Mouse (Mus musculus): ENCODE data around the gene Osbp. TPM values are rescaled to one million over a fixed set of nuclear protein-coding genes. Genes with fewer than 3 reads are reported as not detected.

The Osbp gene
- polyA plus RNA-seq, 1 experiment from 2014 or later = 6.7 TPM

DNA sequence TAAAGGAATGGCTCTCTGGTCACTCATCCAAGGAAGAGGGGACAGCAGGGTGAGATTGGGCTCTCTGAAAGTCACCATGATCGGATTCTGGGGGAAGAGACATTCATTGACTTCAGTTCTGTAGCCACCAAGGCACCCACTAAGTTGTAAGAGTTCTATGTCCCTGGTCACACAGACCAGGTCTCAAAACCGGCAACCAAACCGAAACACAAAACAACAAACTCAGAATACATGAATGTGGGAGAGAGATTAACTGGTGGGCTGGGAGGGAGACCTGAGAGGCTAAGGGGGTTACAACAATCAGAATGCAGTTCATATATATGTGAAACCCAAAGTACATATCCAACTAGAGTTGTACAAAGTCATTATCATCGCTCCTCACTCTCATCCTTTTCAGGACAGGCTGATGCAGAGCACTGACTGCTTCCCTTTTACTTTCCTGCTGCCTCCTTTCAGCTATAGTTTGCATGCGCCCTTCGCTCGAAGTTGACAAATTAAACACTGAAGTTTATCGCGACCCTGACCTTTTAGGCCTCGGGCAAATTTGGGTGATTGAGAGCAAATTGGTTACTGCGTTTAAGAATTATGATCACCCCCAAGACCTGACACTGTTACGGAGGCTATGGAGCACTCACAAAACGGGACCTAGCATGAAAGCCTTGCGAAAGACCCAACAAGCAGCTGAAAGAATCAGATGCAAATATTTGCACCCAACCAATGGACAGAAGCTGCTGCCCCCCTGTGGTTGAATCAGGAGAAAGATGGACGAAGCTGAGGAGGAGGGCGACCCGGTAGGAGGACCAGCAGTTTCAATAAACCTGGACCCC, 41.6 kb downstream of the Osbp start:
- Histone ChIP-seq H3K4me3 (ENCODE audit: low read depth, low read length) (0 out of 2 replicates have a peak overlapping the region, but pooled peaks have one; percentile 1), H3K36me3 (ENCODE audit: control insufficient read depth, insufficient read depth, low read length) (no peaks in the 10 kb centered on the region), H3K9ac (ENCODE audit: low read length) (no peak overlapping the region), H3K4me2 (ENCODE audit: low read depth) (peak overlapping the region; percentile 50), H3K27me3 (ENCODE audit: control insufficient read depth, insufficient read depth, low read length) (no peaks in the 10 kb centered on the region), H3K9me3 (ENCODE audit: control insufficient read depth, low read length) (no peaks in the 10 kb centered on the region), H3K27ac (ENCODE audit: low read depth, low read length) (no peak overlapping the region), H3K4me1 (ENCODE audit: control insufficient read depth, insufficient read depth, low read length) (no peaks in the 10 kb centered on the region)
- DNase-seq (ENCODE audit: low spot score) (peak; percentile 65), ATAC-seq (ENCODE audit: insufficient read depth, low FRiP score, low TSS enrichment) (no peak)
- WGBS = 11% methylated on average over 17 of the region's 17 CpGs

DNA sequence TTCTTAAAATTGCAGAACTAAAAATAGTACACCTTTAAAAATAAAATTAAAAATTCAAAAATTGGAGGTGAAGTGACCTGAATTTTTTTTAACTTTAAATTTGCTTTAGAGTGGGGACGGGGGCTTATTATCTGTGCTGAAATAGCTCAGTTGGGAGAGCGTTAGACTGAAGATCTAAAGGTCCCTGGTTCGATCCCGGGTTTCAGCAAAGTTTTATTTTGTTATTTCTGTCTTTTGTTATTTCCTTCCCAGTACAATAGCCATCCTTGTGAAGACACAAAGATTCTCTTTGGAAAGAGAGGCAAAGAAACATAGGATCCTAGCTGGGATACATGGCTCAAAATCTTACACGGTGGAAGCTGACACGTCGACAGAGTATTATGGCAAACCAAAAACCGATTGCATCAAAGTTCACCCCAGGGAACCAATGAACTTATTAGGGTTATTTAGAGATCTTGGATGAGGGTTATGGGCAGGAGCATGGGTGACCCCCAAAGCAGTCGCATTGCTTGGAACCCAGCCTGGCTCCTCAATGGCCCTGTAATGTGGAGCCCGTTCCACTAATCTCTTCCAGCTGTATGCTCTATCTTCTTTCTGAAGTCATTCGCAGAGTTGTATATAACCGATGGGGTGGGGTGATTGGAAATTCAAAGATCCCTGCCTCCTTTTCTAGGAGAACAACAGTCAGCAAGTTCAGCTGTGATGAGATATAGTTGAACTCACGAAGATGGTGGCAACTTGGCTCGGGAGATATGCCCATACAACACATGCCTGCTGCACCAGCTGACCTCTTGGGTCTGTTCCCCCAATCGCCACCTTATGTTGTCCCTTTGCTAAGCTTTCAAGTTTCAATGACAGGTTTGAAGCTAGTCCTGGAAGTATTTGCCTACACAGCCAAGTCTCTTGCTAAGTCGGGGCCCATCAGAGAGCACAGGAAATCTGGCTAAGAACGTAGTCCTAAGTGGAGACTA, 43.0 kb downstream of the Osbp start:
- Histone ChIP-seq H3K4me1 (ENCODE audit: control insufficient read depth, insufficient read depth, low read length) (no peaks in the 10 kb centered on the region), H3K36me3 (ENCODE audit: control insufficient read depth, insufficient read depth, low read length) (no peaks in the 10 kb centered on the region), H3K27me3 (ENCODE audit: control insufficient read depth, insufficient read depth, low read length) (no peaks in the 10 kb centered on the region), H3K4me3 (ENCODE audit: low read depth, low read length) (no peak overlapping the region), H3K27ac (ENCODE audit: low read depth, low read length) (no peak overlapping the region), H3K9me3 (ENCODE audit: control insufficient read depth, low read length) (no peaks in the 10 kb centered on the region), H3K9ac (ENCODE audit: low read length) (no peak overlapping the region), H3K4me2 (ENCODE audit: low read depth) (no peak overlapping the region)
- 22% methylated on average over 17 of the region's 17 CpGs for WGBS
- ATAC-seq (ENCODE audit: insufficient read depth, low FRiP score, low TSS enrichment) (no peak), DNase-seq (ENCODE audit: low spot score) (peak; percentile 19)

DNA sequence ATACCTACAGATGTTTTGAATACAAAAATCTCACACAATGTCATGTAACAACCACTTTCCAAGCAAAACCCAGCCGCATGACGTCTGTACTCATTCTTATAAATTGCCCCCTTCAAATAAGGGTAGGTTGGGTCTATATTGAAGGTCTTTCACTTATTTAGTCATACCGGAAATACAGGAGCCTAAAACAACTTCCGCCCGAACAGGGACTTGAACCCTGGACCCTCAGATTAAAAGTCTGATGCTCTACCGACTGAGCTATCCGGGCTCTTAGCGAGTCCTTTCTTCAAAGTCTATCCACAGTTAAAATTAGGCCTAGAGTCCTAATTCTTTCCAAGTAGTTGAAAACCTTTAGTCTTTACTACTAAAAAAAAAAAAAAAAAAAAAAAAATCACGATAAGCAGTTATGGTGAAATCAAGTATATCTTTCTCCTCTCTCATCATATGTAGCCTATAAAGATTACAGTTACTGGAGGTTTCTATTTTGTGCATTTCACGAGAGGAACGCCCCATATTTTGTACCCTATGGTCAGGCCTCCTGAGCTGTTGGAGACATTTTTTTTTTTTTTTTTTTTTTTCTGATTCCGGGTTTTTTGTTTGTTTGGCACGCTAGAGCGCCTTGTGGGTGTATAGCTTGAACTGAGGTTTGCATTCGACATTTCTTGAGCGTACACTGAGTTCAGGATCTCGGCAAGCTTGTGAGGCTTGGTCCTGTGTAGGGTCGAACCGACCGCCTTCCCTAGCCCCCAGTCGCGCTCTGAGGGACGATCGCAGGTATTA, 44.0 kb downstream of the Osbp start:
- Histone ChIP-seq H3K9me3 (ENCODE audit: control insufficient read depth, low read length) (no peaks in the 10 kb centered on the region), H3K36me3 (ENCODE audit: control insufficient read depth, insufficient read depth, low read length) (no peaks in the 10 kb centered on the region), H3K27me3 (ENCODE audit: control insufficient read depth, insufficient read depth, low read length) (no peaks in the 10 kb centered on the region), H3K4me3 (ENCODE audit: low read depth, low read length) (peak overlapping the region; percentile 58), H3K9ac (ENCODE audit: low read length) (peak overlapping the region; percentile 83), H3K27ac (ENCODE audit: low read depth, low read length) (peak overlapping the region; percentile 88), H3K4me1 (ENCODE audit: control insufficient read depth, insufficient read depth, low read length) (no peaks in the 10 kb centered on the region), H3K4me2 (ENCODE audit: low read depth) (peak overlapping the region; percentile 60)
- WGBS = under 1% methylated on average over 24 of the region's 24 CpGs
- ATAC-seq (ENCODE audit: insufficient read depth, low FRiP score, low TSS enrichment) = no peak
- DNase-seq (ENCODE audit: low spot score) = peak; percentile 79

DNA sequence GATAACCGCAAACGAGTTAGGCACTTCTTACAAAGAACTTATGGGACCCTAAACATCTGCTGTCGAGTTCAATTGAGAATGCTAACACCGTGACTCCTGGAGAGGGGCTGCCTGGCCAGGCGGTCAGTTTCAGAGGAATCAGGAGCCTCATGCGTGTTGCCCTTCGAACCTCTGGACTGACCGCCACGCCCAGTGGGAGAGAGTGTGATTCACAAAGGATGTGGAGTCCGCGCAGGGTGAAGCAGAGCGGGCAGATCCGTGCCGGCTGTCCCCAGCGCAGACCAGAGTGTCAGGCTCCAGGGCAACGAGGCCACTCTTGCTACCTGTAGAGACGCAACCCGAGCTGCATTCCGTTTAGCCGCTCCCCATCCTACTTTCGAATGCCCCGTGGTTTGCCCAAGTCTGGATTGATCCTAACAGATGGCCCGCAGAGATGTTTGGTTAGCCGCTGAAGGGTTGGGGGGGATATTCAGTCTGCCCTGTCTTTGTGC, 44.6 kb downstream of the Osbp start:
- Histone ChIP-seq H3K27me3 (ENCODE audit: control insufficient read depth, insufficient read depth, low read length) (no peaks in the 10 kb centered on the region), H3K36me3 (ENCODE audit: control insufficient read depth, insufficient read depth, low read length) (no peaks in the 10 kb centered on the region), H3K9ac (ENCODE audit: low read length) (peak overlapping the region; percentile 83), H3K27ac (ENCODE audit: low read depth, low read length) (peak overlapping the region; percentile 88), H3K4me3 (ENCODE audit: low read depth, low read length) (peak overlapping the region; percentile 58), H3K9me3 (ENCODE audit: control insufficient read depth, low read length) (no peaks in the 10 kb centered on the region), H3K4me2 (ENCODE audit: low read depth) (peak overlapping the region; percentile 60), H3K4me1 (ENCODE audit: control insufficient read depth, insufficient read depth, low read length) (no peaks in the 10 kb centered on the region)
- DNase-seq (ENCODE audit: low spot score) (peak; percentile 82), ATAC-seq (ENCODE audit: insufficient read depth, low FRiP score, low TSS enrichment) (peak; percentile 21)
- 0% methylated on average over 24 of the region's 24 CpGs for WGBS

DNA sequence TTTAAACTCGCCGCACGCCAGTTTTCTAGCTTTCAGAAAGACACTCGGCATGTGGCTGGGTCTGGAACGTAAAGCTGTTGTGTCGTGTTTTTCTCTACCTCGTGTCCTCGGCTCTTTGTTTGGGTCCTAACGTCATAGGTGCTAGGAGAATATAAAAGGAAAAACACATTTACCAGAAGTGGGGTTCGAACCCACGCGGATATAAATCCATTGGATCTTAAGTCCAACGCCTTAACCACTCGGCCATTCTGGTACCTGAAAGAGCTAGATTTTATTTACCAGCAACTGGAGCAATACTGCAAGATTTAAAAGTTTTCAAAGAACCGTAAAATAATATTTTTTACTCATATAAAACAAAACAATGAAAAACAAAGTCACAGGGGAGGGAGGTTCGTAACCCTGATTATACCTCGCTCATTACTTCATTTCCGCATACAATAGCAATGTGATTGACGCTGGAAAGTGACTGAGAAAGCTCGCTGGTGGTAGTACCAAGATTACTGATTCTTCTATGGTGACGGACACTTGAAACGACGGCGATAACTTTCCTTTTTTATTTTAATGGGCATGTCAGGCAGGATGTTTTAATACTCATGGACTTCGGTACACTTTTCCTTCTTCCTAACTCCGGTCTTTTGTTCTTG, 45.3 kb downstream of the Osbp start:
- under 1% methylated on average over 26 of the region's 26 CpGs for WGBS
- H3K4me2 ChIP-seq (ENCODE audit: low read depth) = peak overlapping the region; percentile 60
- H3K4me1 ChIP-seq (ENCODE audit: control insufficient read depth, insufficient read depth, low read length) = no peaks in the 10 kb centered on the region
- H3K4me3 ChIP-seq (ENCODE audit: low read depth, low read length) = peak overlapping the region; percentile 58
- peak; percentile 61 for ATAC-seq (ENCODE audit: insufficient read depth, low FRiP score, low TSS enrichment)
- H3K9me3 ChIP-seq (ENCODE audit: control insufficient read depth, low read length) = no peaks in the 10 kb centered on the region
- H3K9ac ChIP-seq (ENCODE audit: low read length) = peak overlapping the region; percentile 83
- H3K36me3 ChIP-seq (ENCODE audit: control insufficient read depth, insufficient read depth, low read length) = no peaks in the 10 kb centered on the region
- no peaks in the 10 kb centered on the region for H3K27me3 ChIP-seq (ENCODE audit: control insufficient read depth, insufficient read depth, low read length)
- peak; percentile 81 for DNase-seq (ENCODE audit: low spot score)
- peak overlapping the region; percentile 88; the same call in 1 of the 2 replicates for H3K27ac ChIP-seq (ENCODE audit: low read depth, low read length)

DNA sequence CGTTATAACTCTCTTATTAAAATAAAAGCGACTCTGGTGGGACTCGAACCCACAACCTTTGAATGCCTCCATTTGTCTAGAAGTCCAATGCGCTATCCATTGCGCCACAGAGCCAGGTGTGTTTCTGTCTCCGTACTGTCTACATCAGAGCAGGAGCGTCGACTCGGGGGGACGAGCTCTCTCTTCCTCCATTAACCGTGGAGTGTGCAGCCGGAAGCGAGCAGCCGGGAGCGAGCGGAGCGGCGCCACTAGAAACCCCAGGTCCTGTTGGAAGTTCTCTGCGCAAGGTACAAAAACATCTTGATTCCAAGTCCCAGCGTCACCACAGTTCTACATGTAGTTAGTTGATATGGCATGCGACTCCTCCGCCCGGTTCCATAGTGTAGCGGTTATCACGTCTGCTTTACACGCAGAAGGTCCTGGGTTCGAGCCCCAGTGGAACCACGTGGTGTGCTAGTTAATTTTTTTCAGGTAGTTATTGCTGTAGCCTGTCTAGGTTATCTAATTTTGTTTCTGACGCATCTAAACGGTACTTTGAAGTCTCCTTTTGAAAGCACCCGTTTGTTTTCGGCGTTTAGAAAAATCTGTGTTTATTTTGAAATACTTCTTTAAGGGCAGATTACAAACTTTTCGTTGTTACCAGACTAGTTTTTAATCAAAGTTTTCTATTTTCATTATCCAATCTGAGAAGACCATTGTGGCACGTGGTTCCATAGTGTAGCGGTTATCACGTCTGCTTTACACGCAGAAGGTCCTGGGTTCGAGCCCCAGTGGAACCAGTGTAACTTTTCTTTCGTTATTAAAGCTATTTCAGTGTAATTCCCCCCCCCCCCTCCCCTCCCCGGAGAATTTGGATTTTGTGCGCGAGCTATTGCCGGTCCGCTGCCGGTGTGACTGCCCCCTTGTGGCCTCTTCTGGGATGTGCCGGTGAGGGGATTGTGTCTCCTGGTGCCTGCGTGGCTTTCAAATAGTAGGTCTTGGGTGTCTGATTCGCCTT, 46.1 kb downstream of the Osbp start:
- Histone ChIP-seq H3K27ac (ENCODE audit: low read depth, low read length) (no peak overlapping the region), H3K9ac (ENCODE audit: low read length) (peak overlapping the region; percentile 44)

DNA sequence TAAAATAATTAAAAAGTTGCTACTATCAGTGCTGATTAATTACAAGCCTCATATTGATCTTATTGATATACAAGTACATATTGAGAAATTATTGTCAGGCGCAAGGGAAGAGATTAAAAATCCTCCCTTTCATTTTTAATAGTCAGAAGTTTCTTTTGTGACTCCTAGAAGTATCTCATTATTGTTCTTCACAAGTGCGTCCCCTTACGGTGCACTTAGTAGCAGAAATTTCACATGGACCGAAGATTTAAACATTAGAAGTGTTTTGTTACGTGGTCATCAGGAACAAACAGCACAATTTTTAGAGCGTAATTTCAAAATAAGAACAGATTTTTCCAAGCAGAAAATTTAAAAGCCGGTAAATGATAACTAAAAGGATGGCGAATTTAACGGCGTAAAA, 46.9 kb downstream of the Osbp start:
- H3K9ac ChIP-seq (ENCODE audit: low read length) = peak overlapping the region; percentile 48; the same call in 1 of the 2 replicates
- 2% methylated on average over 10 of the region's 10 CpGs for WGBS
- no peak for DNase-seq (ENCODE audit: low spot score)

More for the DNA sequence above, 46.1 kb downstream of the Osbp start:
- DNase-seq (ENCODE audit: low spot score) (peak; percentile 93), ATAC-seq (ENCODE audit: insufficient read depth, low FRiP score, low TSS enrichment) (peak; percentile 84)
- H3K4me2 ChIP-seq (ENCODE audit: low read depth) = peak overlapping the region; percentile 60
- no peaks in the 10 kb centered on the region for H3K36me3 ChIP-seq (ENCODE audit: control insufficient read depth, insufficient read depth, low read length)
- H3K4me3 ChIP-seq (ENCODE audit: low read depth, low read length) = peak overlapping the region; percentile 58
- H3K4me1 ChIP-seq (ENCODE audit: control insufficient read depth, insufficient read depth, low read length) = no peaks in the 10 kb centered on the region
- H3K27me3 ChIP-seq (ENCODE audit: control insufficient read depth, insufficient read depth, low read length) = no peaks in the 10 kb centered on the region
- no peaks in the 10 kb centered on the region for H3K9me3 ChIP-seq (ENCODE audit: control insufficient read depth, low read length)
- under 1% methylated on average over 49 of the region's 49 CpGs for WGBS

More for the DNA sequence above, 46.9 kb downstream of the Osbp start:
- Histone ChIP-seq H3K27me3 (ENCODE audit: control insufficient read depth, insufficient read depth, low read length) (no peaks in the 10 kb centered on the region), H3K27ac (ENCODE audit: low read depth, low read length) (no peak overlapping the region), H3K4me1 (ENCODE audit: control insufficient read depth, insufficient read depth, low read length) (no peaks in the 10 kb centered on the region), H3K4me3 (ENCODE audit: low read depth, low read length) (peak overlapping the region; percentile 58), H3K36me3 (ENCODE audit: control insufficient read depth, insufficient read depth, low read length) (no peaks in the 10 kb centered on the region), H3K9me3 (ENCODE audit: control insufficient read depth, low read length) (no peaks in the 10 kb centered on the region), H3K4me2 (ENCODE audit: low read depth) (peak overlapping the region; percentile 47)
- ATAC-seq (ENCODE audit: insufficient read depth, low FRiP score, low TSS enrichment) = no peak
